Mouse (Mus musculus): ENCODE measurements around the gene Cops6. TPM values are rescaled to one million over a fixed set of nuclear protein-coding genes. Genes with fewer than 3 reads are reported as not detected.

The Cops6 gene
- polyA plus RNA-seq, 1 experiment = 170 TPM

DNA sequence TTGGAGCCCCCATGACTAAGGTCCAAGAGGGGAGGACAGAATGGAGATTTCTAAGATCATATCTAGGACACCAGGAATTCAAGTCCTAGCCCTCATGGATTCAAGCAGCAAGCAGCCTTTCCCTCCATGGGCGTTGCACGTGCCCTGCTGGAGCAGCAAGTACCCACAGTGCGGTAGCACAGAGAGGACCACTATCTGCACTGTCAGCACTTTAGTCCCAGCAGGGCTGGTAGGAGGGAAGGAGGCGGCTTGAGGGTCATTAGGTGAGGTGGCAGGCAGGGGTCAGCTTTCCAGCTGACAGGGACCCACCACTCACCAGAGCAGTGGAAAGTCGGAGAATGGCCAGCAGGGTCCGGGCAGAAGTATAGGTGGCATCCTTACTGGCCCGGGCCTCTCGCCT is 4.7 kb downstream of the Cops6 start:
- H3K4me3 ChIP-seq (ENCODE audit: insufficient read depth, low read depth, low read length) = no peak overlapping the region
- H3K27ac ChIP-seq (replicated peaks; ENCODE audit: low read depth, low read length) = no peak overlapping the region
- H3K4me1 ChIP-seq (ENCODE audit: control insufficient read depth, insufficient read depth, insufficient read length, low read length) = peaks cover 2% of the 10 kb centered on the region; the same call in 1 of the 2 replicates

- Histone ChIP-seq H3K27ac (replicated peaks; ENCODE audit: low read depth, low read length) (peak overlapping the region; percentile 90), H3K4me1 (ENCODE audit: control insufficient read depth, insufficient read depth, insufficient read length, low read length) (peaks cover 3% of the 10 kb centered on the region; the same call in 1 of the 2 replicates), H3K4me3 (ENCODE audit: insufficient read depth, low read depth, low read length) (peak overlapping the region; percentile 78)
Measured at GRCm38 (mm10) chr5:138170936-138171561, 10.2 kb downstream of the Cops6 start.

DNA sequence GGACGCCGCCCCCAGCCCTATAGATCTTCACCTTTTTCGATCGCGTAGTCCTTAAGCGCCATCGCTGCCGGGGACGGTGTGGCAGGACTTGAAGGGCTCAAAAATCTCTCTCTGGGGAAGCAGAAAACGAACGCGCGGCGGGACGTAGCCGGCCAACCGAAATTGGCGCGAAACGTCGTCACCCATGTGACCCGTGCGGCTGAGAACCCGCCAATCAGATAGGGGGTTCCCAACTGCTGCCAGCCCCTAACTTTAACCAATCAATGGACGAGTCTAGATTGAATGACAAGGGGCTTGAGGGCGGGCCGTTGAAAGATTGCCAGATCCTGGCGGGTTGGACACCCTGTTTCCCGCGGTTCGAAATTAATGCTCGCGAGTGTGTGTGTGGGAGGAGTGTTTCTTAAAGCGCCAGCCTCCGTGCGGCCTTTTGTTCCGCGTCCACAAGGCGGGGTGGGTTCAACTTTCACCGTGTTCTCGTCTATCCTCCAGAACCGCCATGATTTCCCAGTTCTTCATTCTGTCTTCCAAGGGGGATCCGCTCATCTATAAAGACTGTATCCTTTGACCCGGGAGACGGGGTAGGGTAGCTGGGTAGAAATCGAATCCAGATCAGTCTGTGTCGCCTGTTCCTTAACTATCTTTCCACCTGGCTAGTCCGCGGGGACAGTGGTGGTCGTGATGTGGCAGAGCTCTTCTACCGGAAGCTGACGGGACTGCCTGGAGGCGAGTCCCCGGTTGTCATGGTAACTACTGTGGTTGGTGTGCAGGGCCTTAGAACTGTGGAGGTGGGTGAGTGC is 11.0 kb downstream of the Cops6 start, which contains the start of the genes Ap4m1 and Mcm7:
Gene Ap4m1, plus strand, starts transcription at position 308 of the 797 bp plus-strand sequence.
Gene Mcm7, minus strand, starts transcription at position 728 of the 797 bp plus-strand sequence.
- Histone ChIP-seq H3K27ac (replicated peaks; ENCODE audit: low read depth, low read length) (peak within 1 kb of the TSS; percentile 90), H3K4me3 (ENCODE audit: insufficient read depth, low read depth, low read length) (peak within 1 kb of the TSS; percentile 82), H3K4me1 (ENCODE audit: control insufficient read depth, insufficient read depth, insufficient read length, low read length) (peaks cover 3% of the 10 kb centered on the region; the same call in 1 of the 2 replicates)

- peaks cover 3% of the 10 kb centered on the region; the same call in 1 of the 2 replicates for H3K4me1 ChIP-seq (ENCODE audit: control insufficient read depth, insufficient read depth, insufficient read length, low read length)
- H3K4me3 ChIP-seq (ENCODE audit: insufficient read depth, low read depth, low read length) = no peak overlapping the region
- H3K27ac ChIP-seq (replicated peaks; ENCODE audit: low read depth, low read length) = no peak overlapping the region
Measured at GRCm38 (mm10) chr5:138173217-138173616, 12.3 kb downstream of the Cops6 start.

DNA sequence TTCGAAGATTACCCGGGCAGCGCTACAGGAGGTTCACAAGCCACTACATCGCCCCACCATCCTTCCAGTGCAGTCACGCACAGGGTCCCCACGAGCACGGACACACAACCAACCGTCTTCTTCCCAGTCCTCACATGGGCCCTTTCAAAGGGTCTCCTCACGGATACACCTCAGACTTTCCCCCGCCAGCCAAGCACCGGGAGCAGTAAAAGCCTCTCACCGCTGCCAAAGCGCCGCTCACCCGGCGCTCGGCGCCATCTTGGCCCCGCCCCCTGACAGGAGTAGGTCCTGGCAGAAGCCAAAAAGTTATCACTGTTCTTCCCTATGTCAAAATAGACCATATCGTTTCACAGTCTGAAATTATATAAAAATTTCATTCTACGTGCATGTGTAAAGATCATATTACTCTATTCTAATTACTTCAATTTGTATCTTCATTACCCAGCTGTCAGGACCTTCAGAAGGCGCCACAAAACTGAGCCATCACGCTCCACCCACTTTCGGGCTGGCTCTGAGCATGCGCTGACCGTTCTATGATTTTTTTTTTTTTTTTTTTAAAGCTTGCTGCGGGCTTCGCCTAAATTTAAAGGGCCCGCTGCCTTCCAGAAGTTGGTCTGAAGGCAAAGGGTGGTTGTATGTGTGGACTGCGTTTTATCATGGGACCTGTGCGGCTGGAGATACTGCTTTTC is 26.2 kb downstream of the Cops6 start, which contains the start of the genes Taf6 and Cnpy4:
Gene Taf6, minus strand, starts transcription at position 502 of the 689 bp plus-strand sequence.
Gene Cnpy4, plus strand, starts transcription at position 536 of the 689 bp plus-strand sequence.
- H3K27ac ChIP-seq (replicated peaks; ENCODE audit: low read depth, low read length) = peak within 1 kb of the TSS; percentile 92

GRCm38 (mm10) chr5:138187661-138188306 is 26.9 kb downstream of the Cops6 start:
- Histone ChIP-seq H3K4me1 (ENCODE audit: control insufficient read depth, insufficient read depth, insufficient read length, low read length) (no peaks in the 10 kb centered on the region), H3K4me3 (ENCODE audit: insufficient read depth, low read depth, low read length) (peak overlapping the region; percentile 82), H3K27ac (replicated peaks; ENCODE audit: low read depth, low read length) (peak overlapping the region; percentile 92)

More for the DNA sequence above, 26.2 kb downstream of the Cops6 start, which contains the start of the genes Taf6 and Cnpy4:
- no peaks in the 10 kb centered on the region for H3K4me1 ChIP-seq (ENCODE audit: control insufficient read depth, insufficient read depth, insufficient read length, low read length)
- H3K4me3 ChIP-seq (ENCODE audit: insufficient read depth, low read depth, low read length) = peak within 1 kb of the TSS; percentile 94

DNA sequence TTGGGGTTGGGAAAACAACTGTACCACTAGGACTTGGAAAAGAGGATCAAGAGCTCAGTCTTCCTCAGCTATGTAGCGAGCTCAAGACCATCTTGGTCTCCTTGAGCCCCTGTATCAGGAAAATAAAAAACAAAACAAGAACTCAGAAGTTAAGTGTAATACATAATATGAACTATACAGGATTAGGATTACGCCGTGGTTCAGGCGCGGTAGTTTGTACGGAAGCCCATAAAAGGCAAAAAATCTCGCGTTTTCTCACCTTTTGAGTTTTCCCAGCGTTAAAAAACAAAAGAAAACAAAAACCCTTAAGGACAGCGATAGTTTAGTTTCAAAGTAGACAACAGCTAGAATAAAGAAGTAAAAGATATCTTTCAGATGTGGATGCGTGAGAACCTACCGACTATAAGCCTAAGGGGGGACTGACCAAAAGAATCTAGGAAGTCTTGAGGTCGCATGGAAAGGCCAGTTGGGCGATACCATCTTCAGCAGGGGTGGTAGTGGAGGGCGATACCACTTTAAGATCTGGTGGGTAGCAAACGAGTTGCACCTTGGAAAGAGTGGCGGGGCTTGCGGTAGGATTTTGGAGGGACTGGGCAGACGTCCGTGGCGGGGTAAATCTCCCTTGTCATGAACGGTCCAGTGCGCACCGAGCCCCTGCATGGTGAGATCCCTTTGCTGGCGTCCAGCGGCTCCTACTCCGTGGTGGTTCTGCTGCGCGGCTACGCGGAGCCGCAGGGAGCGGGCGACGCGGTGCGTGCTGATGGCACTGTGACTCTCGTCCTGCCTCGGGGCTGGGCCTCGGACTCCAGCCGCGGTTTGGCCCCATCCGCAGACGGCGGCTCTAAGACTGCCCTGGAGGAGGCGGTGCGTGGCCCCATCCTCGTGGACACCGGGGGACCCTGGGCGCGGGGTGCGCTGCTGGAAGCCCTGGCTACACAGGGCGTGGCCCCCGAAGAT is 33.2 kb downstream of the Cops6 start, which contains the start of gene Mblac1:
Gene Mblac1, plus strand, starts transcription at position 544 of the 957 bp plus-strand sequence.
- Histone ChIP-seq H3K27ac (replicated peaks; ENCODE audit: low read depth, low read length) (peak within 1 kb of the TSS; percentile 55), H3K4me1 (ENCODE audit: control insufficient read depth, insufficient read depth, insufficient read length, low read length) (no peaks in the 10 kb centered on the region), H3K4me3 (ENCODE audit: insufficient read depth, low read depth, low read length) (peak within 1 kb of the TSS; percentile 70)

DNA sequence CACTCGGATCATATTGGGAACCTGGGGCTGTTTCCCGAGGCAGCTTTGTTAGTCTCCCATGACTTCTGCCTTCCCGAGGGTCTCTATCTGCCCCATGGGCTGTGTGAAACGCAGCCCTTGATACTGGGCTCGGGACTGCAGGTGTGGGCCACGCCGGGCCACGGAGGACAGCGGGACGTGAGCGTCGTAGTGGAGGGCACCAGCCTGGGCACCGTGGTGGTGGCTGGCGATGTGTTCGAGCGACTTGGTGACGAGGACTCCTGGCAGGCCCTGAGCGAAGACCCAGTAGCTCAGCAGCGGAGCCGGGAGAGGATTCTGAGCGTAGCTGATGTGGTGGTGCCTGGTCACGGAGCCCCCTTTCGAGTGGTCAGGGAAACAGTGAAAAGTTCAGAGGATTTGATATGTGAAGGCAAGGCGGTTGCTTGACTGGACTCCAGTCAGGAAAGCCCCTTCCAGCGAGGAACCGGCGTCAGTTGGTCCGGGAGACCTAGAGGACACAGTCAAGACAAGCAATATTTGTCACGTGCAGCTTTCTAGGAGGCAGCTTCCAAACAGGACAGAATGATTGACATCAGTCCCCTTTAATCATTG is 34.0 kb downstream of the Cops6 start:
- H3K4me3 ChIP-seq (ENCODE audit: insufficient read depth, low read depth, low read length) = peak overlapping the region; percentile 70
- H3K4me1 ChIP-seq (ENCODE audit: control insufficient read depth, insufficient read depth, insufficient read length, low read length) = no peaks in the 10 kb centered on the region
- peak overlapping the region; percentile 55 for H3K27ac ChIP-seq (replicated peaks; ENCODE audit: low read depth, low read length)

DNA sequence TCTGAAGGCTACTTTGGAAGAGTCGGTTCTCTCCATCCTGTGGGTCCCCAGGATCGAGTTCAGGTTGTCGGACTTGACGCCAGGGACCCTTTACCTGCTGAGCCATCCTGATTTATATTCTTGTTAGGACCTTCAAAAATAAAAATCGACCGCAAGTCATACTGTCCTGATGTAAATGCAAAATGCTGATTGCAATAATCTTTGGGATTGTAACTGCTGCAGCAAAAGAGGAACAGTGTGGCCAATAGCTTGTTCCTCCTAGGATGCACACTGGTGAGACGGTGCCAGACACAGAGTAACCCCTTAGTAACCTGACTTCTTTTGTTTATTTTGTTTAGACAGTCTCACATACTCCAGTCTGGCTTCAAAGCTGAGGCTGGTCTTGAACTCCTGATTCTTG is 34.6 kb downstream of the Cops6 start:
- peak overlapping the region; percentile 70 for H3K4me3 ChIP-seq (ENCODE audit: insufficient read depth, low read depth, low read length)
- no peaks in the 10 kb centered on the region for H3K4me1 ChIP-seq (ENCODE audit: control insufficient read depth, insufficient read depth, insufficient read length, low read length)
- 0 out of 2 replicates have a peak overlapping the region, but pooled peaks have one; percentile 55 for H3K27ac ChIP-seq (replicated peaks; ENCODE audit: low read depth, low read length)

GRCm38 (mm10) chr5:138199576-138199975 is 38.7 kb downstream of the Cops6 start:
- H3K27ac ChIP-seq (replicated peaks; ENCODE audit: low read depth, low read length) = no peak overlapping the region
- no peaks in the 10 kb centered on the region for H3K4me1 ChIP-seq (ENCODE audit: control insufficient read depth, insufficient read depth, insufficient read length, low read length)
- H3K4me3 ChIP-seq (ENCODE audit: insufficient read depth, low read depth, low read length) = no peak overlapping the region

DNA sequence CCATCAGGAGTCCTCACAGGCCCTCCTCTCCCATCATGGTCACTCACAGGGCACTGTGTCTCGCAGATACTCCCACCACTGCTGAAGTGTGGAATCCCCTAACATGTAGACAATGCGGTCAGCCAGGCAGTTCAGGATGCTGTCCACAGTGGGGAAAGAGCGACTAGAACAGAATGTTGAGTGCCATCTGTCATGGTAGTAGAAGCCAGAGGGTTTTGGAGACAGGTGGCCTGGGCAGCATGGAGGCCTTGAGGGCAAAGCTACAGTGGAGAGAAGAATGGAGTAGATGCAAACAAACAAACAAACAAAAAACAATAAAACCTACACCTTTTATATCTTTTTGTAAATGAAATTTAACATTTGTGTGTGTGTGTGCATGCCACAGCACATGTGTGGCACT is 41.2 kb downstream of the Cops6 start:
- Histone ChIP-seq H3K27ac (replicated peaks; ENCODE audit: low read depth, low read length) (no peak overlapping the region), H3K4me3 (ENCODE audit: insufficient read depth, low read depth, low read length) (no peak overlapping the region), H3K4me1 (ENCODE audit: control insufficient read depth, insufficient read depth, insufficient read length, low read length) (no peaks in the 10 kb centered on the region)

DNA sequence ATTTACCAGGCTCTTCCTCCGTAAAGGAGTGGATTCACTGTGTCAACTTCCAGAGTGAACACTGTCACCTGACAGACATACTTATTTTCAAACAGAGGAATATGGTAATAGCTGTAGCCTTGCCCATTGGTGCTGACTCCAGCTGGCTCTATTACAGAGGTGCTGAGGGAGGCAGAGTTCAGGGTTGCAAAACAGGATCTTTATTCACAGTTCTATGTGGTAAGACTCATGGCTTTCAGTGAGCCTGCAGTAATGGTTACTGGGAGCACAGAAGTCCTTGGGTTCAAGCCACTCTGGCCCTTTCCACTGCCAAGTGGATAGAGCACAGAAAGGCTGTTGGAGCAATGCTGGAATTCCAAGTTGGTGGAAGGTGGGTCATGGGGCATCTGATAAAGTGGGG is 46.4 kb downstream of the Cops6 start:
- Histone ChIP-seq H3K4me3 (ENCODE audit: insufficient read depth, low read depth, low read length) (no peak overlapping the region), H3K27ac (replicated peaks; ENCODE audit: low read depth, low read length) (no peak overlapping the region), H3K4me1 (ENCODE audit: control insufficient read depth, insufficient read depth, insufficient read length, low read length) (no peaks in the 10 kb centered on the region)

DNA sequence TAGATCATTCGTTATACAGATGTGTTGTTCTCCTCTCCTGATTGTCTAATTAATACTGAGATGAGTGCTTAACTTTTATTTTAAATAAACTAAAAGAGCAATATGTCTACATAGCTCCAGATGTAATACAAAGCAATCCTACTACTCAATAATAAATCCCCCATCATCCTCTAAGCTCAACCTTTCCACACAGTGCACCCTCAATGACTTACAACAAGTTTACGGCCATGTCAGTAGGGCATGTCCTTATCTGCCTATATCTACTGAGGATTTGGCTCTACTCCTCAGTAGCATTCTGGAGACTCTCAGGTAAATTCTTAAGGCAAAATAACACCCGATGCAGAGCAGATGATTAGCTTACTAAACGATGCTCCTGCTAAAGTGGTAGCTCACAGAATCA is 47.0 kb downstream of the Cops6 start:
- H3K4me3 ChIP-seq (ENCODE audit: insufficient read depth, low read depth, low read length) = no peak overlapping the region
- H3K4me1 ChIP-seq (ENCODE audit: control insufficient read depth, insufficient read depth, insufficient read length, low read length) = no peaks in the 10 kb centered on the region
- no peak overlapping the region for H3K27ac ChIP-seq (replicated peaks; ENCODE audit: low read depth, low read length)

All from brown adipose tissue, adult 24 weeks (tissue).